Mouse (Mus musculus): ENCODE measurements around the gene Slc12a4. TPM values are rescaled to one million over a fixed set of nuclear protein-coding genes. Genes with fewer than 3 reads are reported as not detected.

The Slc12a4 gene
- polyA plus RNA-seq, 1 experiment from 2014 or later, result 36.2 TPM

DNA sequence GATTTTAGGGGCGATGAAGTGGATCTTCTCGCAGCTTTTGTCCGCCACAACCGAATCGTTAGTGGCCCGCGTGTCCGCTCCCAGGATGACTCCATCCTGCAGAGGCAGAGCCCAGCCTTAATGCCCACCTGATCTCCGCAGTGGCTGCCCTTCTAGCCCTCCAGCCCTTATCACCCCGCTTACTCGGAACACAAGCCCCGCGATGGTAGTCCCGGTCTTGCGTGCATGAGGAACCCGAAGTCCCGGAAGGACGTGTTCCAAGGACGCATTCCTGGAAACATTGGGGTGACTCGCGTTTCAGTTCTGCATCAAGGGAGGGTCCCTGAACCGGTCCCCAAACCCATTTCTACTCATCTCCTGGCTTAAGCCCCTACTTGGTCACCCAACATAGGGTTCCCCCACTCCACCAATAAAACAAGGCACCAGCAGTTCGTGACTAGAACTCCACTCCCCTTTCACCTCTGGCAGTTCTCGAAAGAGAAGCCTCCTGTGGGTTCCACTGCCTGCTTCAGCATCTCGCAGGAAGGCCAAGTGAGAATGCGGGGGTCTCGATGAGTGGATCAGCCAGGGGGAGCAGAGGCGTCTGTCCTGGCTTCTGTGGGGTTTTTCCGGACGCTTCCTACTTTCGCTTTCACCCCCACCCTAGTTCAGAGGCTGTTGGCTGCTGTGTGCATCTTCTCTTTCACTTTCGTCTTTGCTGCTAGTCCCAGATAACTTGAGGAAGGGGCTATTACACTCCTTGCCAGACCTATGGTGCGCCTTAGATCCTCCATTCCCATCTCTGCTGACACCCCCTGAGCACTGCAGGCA, 28.2 kb downstream of the Slc12a4 start:
- peak overlapping the region; percentile 95 for H3K4me2 ChIP-seq (replicated peaks; ENCODE audit: low read depth, low read length)
- H3K27me3 ChIP-seq (ENCODE audit: insufficient read depth, low read length), result no peaks in the 10 kb centered on the region
- peak overlapping the region; percentile 67 for H3K4me3 ChIP-seq (ENCODE audit: low read length)
- H3K4me1 ChIP-seq (ENCODE audit: insufficient read depth, low read length), result peaks cover 15% of the 10 kb centered on the region
- H3K9me3 ChIP-seq (ENCODE audit: low read length), result no peaks in the 10 kb centered on the region
- H3K27ac ChIP-seq (ENCODE audit: low read length), result peak overlapping the region; percentile 89
- peak; percentile 24; the same call in 1 of the 2 replicates for ATAC-seq (ENCODE audit: low FRiP score, low TSS enrichment)
- under 1% methylated on average over 33 of the region's 33 CpGs for WGBS
- H3K36me3 ChIP-seq (ENCODE audit: insufficient read depth, low read length), result peaks cover 6% of the 10 kb centered on the region; the same call in 1 of the 2 replicates
- H3K9ac ChIP-seq (replicated peaks; ENCODE audit: low read length), result peak overlapping the region; percentile 82

DNA sequence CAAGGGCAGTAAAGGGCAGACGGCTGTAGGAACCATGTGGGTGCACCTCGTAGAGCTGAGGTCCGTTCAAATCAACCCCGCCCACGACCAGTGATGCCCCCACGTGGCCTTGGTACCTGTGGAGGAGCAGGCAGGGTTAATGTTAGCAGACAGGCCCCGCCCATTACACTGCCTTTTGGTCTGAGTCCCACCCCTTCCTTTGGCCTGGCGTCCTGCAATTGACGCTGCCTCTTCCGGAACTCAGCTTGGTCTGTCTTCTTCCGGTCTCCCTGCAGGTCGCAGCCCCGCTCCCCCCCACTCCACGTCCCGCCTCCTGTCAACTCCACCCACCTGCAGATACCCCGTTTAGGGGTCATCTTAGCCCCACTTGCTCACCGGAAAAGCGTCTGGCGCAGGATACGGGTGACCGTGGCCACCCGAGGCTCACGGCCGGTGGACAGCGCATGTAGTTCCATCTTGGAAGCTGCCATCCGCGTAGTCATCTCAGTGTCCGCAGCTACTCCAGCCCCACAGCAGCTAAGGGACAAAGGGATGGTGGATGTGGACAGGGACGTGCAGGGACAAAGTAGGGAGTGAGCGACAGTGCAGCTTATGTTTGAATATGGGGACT, 28.9 kb downstream of the Slc12a4 start:
- Histone ChIP-seq H3K36me3 (ENCODE audit: insufficient read depth, low read length) (peaks cover 9% of the 10 kb centered on the region; the same call in 1 of the 2 replicates), H3K9me3 (ENCODE audit: low read length) (no peaks in the 10 kb centered on the region), H3K27me3 (ENCODE audit: insufficient read depth, low read length) (no peaks in the 10 kb centered on the region), H3K4me1 (ENCODE audit: insufficient read depth, low read length) (peaks cover 15% of the 10 kb centered on the region), H3K4me2 (replicated peaks; ENCODE audit: low read depth, low read length) (peak overlapping the region; percentile 95), H3K9ac (replicated peaks; ENCODE audit: low read length) (peak overlapping the region; percentile 82), H3K27ac (ENCODE audit: low read length) (peak overlapping the region; percentile 89), H3K4me3 (ENCODE audit: low read length) (peak overlapping the region; percentile 67)
- WGBS, result under 1% methylated on average over 30 of the region's 30 CpGs
- ATAC-seq (ENCODE audit: low FRiP score, low TSS enrichment), result peak; percentile 93

DNA sequence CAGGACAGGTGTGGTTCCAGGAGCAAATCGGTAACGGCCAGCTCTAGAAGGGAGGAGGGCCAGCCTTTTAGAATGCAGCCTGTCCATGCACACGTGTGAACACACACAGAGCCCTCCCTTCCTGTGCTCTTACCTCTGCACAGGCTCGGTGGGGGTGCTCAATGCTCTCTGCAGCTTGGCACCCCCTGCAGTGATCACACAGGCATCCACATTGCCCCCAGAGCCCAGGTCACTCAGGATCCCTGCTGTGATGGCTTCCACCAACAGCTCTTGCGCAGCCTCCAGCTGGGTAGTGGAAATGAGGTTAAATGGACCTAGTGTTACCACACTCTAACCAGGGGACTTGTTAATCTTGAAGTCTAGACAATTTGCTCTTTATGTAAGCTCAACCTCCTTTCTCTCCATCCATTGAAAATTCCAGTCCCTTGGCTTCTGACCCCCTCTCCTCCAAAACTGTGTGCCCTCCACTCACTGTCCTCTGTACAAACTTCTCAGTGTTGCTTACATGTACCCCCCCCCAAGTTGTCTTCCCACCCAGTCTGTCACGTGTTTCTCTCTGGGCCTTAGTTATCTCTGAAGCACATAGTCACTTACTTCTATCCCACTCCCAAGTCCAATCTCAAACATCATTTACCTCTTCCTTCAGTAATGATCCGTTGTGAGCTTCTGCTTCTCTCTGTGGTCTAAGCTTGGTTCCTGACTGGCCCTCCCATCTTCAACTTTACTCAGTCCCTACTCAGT, 29.9 kb downstream of the Slc12a4 start:
- 38% methylated on average over 7 of the region's 7 CpGs for WGBS
- peak overlapping the region; percentile 95 for H3K4me2 ChIP-seq (replicated peaks; ENCODE audit: low read depth, low read length)
- H3K4me1 ChIP-seq (ENCODE audit: insufficient read depth, low read length), result peaks cover 15% of the 10 kb centered on the region
- no peaks in the 10 kb centered on the region for H3K9me3 ChIP-seq (ENCODE audit: low read length)
- H3K36me3 ChIP-seq (ENCODE audit: insufficient read depth, low read length), result 0 out of 2 replicates have a peak, but pooled peaks cover 4% of the 10 kb centered on the region
- no peak for ATAC-seq (ENCODE audit: low FRiP score, low TSS enrichment)
- H3K27me3 ChIP-seq (ENCODE audit: insufficient read depth, low read length), result no peaks in the 10 kb centered on the region
- peak overlapping the region; percentile 89; the same call in 1 of the 2 replicates for H3K27ac ChIP-seq (ENCODE audit: low read length)
- peak overlapping the region; percentile 82 for H3K9ac ChIP-seq (replicated peaks; ENCODE audit: low read length)
- H3K4me3 ChIP-seq (ENCODE audit: low read length), result peak overlapping the region; percentile 67

DNA sequence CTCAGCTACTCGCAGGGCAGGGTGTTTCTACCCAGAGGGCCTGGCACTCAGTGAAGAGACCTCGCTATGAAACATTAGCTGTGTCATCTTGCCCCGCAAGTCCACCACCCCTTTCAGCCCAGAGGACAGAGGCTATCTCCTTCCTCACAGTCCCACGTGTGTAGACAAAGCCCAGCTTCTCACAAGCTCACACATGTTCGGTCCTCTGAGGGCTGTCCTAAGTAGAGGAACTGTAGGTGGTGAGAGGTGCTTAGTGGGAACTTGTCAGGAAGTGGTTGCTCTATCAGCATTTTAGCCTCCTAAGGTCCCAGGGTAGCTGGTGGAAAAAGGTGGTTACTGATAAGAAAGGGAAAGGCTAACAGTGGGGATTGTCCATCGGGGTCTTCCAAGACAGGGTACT, 30.8 kb downstream of the Slc12a4 start:
- Histone ChIP-seq H3K4me1 (ENCODE audit: insufficient read depth, low read length) (peaks cover 15% of the 10 kb centered on the region), H3K27me3 (ENCODE audit: insufficient read depth, low read length) (no peaks in the 10 kb centered on the region), H3K9ac (replicated peaks; ENCODE audit: low read length) (no peak overlapping the region), H3K27ac (ENCODE audit: low read length) (no peak overlapping the region), H3K36me3 (ENCODE audit: insufficient read depth, low read length) (peaks cover 8% of the 10 kb centered on the region; the same call in 1 of the 2 replicates), H3K9me3 (ENCODE audit: low read length) (no peaks in the 10 kb centered on the region), H3K4me3 (ENCODE audit: low read length) (no peak overlapping the region), H3K4me2 (replicated peaks; ENCODE audit: low read depth, low read length) (no peak overlapping the region)
- ATAC-seq (ENCODE audit: low FRiP score, low TSS enrichment), result no peak
- 80% methylated on average over 6 of the region's 6 CpGs for WGBS

DNA sequence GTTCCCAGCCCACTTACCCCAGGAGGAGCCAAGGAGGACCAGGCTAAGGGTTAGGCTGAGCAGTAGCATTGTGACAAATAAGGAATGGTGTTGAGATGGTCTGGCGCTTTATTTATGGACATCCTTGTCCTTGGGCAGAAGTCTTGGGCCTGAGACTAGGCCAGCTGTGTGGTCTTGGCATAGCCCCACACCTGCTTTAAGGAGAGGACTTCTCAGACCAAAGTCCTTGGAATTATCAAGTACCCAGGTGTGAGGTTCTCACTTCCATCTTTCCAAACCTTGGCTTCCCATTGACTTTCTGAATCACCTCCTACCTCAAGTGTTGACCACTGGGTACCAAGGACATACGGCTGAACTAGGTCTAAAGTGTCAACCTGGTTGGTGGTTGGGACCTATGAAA, 32.1 kb downstream of the Slc12a4 start, which contains the start of gene Ctrl:
Gene Ctrl (minus strand): TSS at position 101 of the 400 bp plus-strand sequence.
- peaks cover 13% of the 10 kb centered on the region; the same call in 1 of the 2 replicates for H3K36me3 ChIP-seq (ENCODE audit: insufficient read depth, low read length)
- H3K27me3 ChIP-seq (ENCODE audit: insufficient read depth, low read length), result no peaks in the 10 kb centered on the region
- 85% methylated on average over 2 of the region's 2 CpGs for WGBS
- H3K27ac ChIP-seq (ENCODE audit: low read length), result no peak within 1 kb of the TSS
- H3K9ac ChIP-seq (replicated peaks; ENCODE audit: low read length), result no peak within 1 kb of the TSS
- peaks cover 15% of the 10 kb centered on the region for H3K4me1 ChIP-seq (ENCODE audit: insufficient read depth, low read length)
- ATAC-seq (ENCODE audit: low FRiP score, low TSS enrichment), result no peak
- no peaks in the 10 kb centered on the region for H3K9me3 ChIP-seq (ENCODE audit: low read length)
- H3K4me3 ChIP-seq (ENCODE audit: low read length), result no peak within 1 kb of the TSS
- H3K4me2 ChIP-seq (replicated peaks; ENCODE audit: low read depth, low read length), result no peak within 1 kb of the TSS

DNA sequence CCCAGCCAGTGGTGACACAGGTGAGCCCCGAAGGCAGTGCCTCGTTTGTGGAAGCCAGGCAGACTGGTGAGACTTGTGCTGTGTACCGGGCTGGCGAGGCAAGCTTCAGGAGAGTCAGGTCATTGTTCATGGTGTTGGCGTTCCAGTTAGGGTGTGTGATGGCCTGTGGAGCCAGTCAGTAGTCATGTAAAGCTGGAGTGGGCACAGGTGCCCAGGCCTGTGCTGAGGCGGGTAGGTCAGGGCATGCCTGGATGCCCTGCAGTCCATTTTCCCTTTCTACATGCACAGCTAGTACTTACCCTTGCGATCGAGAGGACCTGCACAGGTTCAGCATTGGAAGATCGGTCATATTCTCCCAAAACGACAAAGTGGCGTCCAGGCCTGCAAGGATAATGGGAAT, 33.4 kb downstream of the Slc12a4 start:
- Histone ChIP-seq H3K27ac (ENCODE audit: low read length) (no peak overlapping the region), H3K9ac (replicated peaks; ENCODE audit: low read length) (no peak overlapping the region), H3K36me3 (ENCODE audit: insufficient read depth, low read length) (peaks cover 13% of the 10 kb centered on the region; the same call in 1 of the 2 replicates), H3K9me3 (ENCODE audit: low read length) (no peaks in the 10 kb centered on the region), H3K27me3 (ENCODE audit: insufficient read depth, low read length) (no peaks in the 10 kb centered on the region), H3K4me3 (ENCODE audit: low read length) (no peak overlapping the region), H3K4me1 (ENCODE audit: insufficient read depth, low read length) (peaks cover 8% of the 10 kb centered on the region), H3K4me2 (replicated peaks; ENCODE audit: low read depth, low read length) (no peak overlapping the region)
- WGBS, result 95% methylated on average over 11 of the region's 11 CpGs
- no peak for ATAC-seq (ENCODE audit: low FRiP score, low TSS enrichment)

DNA sequence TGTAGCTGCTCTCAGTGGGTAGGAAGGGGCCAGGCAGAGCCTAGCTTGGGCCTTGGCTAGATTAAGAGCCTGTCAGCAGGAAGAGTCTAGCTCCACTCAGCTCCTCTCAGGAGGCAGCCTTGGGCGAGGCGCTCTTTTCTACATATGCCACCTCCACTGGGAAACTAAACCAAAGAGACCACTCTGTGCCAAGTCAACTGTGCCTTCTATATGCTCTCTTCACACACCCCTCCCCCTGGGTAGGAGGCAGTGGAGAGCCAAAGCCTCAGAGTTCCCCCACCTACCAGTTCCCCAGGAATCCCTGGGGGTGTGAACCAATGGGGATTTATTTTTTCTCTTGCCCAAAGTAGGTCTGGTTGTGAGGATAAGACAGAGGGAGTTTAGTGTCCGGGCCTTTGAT, 34.6 kb downstream of the Slc12a4 start:
- 93% methylated on average over 3 of the region's 3 CpGs for WGBS
- Histone ChIP-seq H3K9me3 (ENCODE audit: low read length) (no peaks in the 10 kb centered on the region), H3K4me1 (ENCODE audit: insufficient read depth, low read length) (peaks cover 5% of the 10 kb centered on the region), H3K27ac (ENCODE audit: low read length) (no peak overlapping the region), H3K36me3 (ENCODE audit: insufficient read depth, low read length) (peaks cover 13% of the 10 kb centered on the region; the same call in 1 of the 2 replicates), H3K9ac (replicated peaks; ENCODE audit: low read length) (no peak overlapping the region), H3K4me2 (replicated peaks; ENCODE audit: low read depth, low read length) (no peak overlapping the region), H3K27me3 (ENCODE audit: insufficient read depth, low read length) (no peaks in the 10 kb centered on the region), H3K4me3 (ENCODE audit: low read length) (no peak overlapping the region)
- ATAC-seq (ENCODE audit: low FRiP score, low TSS enrichment), result no peak

DNA sequence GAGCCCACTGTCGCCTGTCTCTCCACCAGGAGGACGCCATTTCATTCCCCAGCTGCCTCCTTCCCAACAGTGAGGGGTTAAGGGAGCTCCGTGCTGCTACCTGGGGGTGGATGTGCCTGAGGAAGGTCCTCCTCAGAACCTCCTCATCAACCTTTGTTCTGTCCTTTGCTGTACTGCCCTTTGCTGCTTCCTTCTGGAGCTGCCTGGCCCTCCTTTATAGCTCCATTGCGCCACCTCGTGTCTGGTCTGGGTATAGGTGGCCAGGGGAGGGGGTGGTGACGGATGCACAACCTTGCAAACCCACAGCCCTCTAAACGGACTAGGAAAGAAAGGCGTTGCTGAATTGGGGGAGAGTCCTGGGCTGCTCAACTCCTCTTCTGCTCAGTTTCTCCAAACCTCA, 35.3 kb downstream of the Slc12a4 start:
- Histone ChIP-seq H3K4me3 (ENCODE audit: low read length) (no peak overlapping the region), H3K36me3 (ENCODE audit: insufficient read depth, low read length) (peaks cover 17% of the 10 kb centered on the region; the same call in 1 of the 2 replicates), H3K9me3 (ENCODE audit: low read length) (no peaks in the 10 kb centered on the region), H3K9ac (replicated peaks; ENCODE audit: low read length) (no peak overlapping the region; the same call in 1 of the 2 replicates), H3K27me3 (ENCODE audit: insufficient read depth, low read length) (no peaks in the 10 kb centered on the region), H3K4me2 (replicated peaks; ENCODE audit: low read depth, low read length) (no peak overlapping the region), H3K4me1 (ENCODE audit: insufficient read depth, low read length) (no peaks in the 10 kb centered on the region), H3K27ac (ENCODE audit: low read length) (no peak overlapping the region)
- peak; percentile 66; the same call in 1 of the 2 replicates for ATAC-seq (ENCODE audit: low FRiP score, low TSS enrichment)
- WGBS, result 20% methylated on average over 8 of the region's 8 CpGs

DNA sequence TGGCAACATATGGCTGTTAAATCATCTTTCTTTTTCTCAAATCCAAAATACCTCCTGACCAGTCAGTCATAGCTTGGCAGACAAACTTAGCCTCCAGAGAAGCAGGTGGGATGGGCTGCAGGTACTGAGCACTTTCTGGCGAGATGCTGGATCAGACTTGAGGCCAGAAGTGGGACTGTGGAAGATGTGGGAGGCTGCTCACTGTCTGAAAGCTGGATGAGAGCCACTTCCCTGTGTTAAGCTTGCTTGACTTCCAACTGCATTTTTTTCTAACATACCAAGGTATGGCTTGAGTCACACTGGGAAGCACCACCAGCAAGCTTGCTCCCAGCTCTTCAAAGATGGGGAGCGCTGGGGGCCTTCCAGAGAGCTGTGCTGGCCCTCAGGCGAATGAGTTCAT, 40.8 kb downstream of the Slc12a4 start:
- Histone ChIP-seq H3K27me3 (ENCODE audit: insufficient read depth, low read length) (no peaks in the 10 kb centered on the region), H3K27ac (ENCODE audit: low read length) (no peak overlapping the region), H3K36me3 (ENCODE audit: insufficient read depth, low read length) (peaks cover 9% of the 10 kb centered on the region; the same call in 1 of the 2 replicates), H3K9ac (replicated peaks; ENCODE audit: low read length) (no peak overlapping the region), H3K9me3 (ENCODE audit: low read length) (no peaks in the 10 kb centered on the region), H3K4me1 (ENCODE audit: insufficient read depth, low read length) (no peaks in the 10 kb centered on the region), H3K4me3 (ENCODE audit: low read length) (no peak overlapping the region), H3K4me2 (replicated peaks; ENCODE audit: low read depth, low read length) (no peak overlapping the region)
- no peak for ATAC-seq (ENCODE audit: low FRiP score, low TSS enrichment)
- WGBS, result 69% methylated on average over 3 of the region's 3 CpGs
